8 mouse cellular contexts compared by ENCODE assay signal in genomic region chr3:97879222-97879621, GRCm38 (mm10). TPM values are rescaled to one million over a fixed set of nuclear protein-coding genes. Genes with fewer than 3 reads are reported as not detected.
DNase-seq lines count a peak whose midpoint lies in the region; ATAC-seq lines count a peak whose summit lies in the region.

No protein-coding gene starts in this region.

- no peak overlapping the region for H3K4me2 ChIP-seq in liver, embryonic 12.5 days
- no peak overlapping the region for H3K4me2 ChIP-seq in forebrain, embryonic 14.5 days (ENCODE audit: low read length)
- no peak overlapping the region for H3K4me2 ChIP-seq in liver, embryonic 13.5 days

- H3K4me3 ChIP-seq in liver, embryonic 12.5 days, result no peak overlapping the region
- no peak overlapping the region for H3K4me3 ChIP-seq in forebrain, embryonic 14.5 days (ENCODE audit: low read depth, low read length)
- H3K4me3 ChIP-seq in liver, embryonic 13.5 days (replicated peaks), result no peak overlapping the region

- no peaks in the 10 kb centered on the region for H3K9me3 ChIP-seq in liver, embryonic 12.5 days (replicated peaks)
- no peaks in the 10 kb centered on the region for H3K9me3 ChIP-seq in forebrain, embryonic 14.5 days (replicated peaks; ENCODE audit: control insufficient read depth, low read length)
- H3K9me3 ChIP-seq in liver, embryonic 13.5 days (replicated peaks), result no peaks in the 10 kb centered on the region

- H3K36me3 ChIP-seq in liver, embryonic 12.5 days, result no peaks in the 10 kb centered on the region
- H3K36me3 ChIP-seq in forebrain, embryonic 14.5 days (ENCODE audit: control insufficient read depth, insufficient read depth, low read length), result no peaks in the 10 kb centered on the region
- no peaks in the 10 kb centered on the region for H3K36me3 ChIP-seq in liver, embryonic 13.5 days

- no peak for ATAC-seq in liver, embryonic 12.5 days
- ATAC-seq in forebrain, embryonic 14.5 days, result 0 out of 2 replicates have a peak, but pooled peaks have one; percentile 23
- ATAC-seq in liver, embryonic 13.5 days (ENCODE audit: low read depth), result no peak

- H3K27me3 ChIP-seq in liver, embryonic 12.5 days (replicated peaks), result no peaks in the 10 kb centered on the region
- no peaks in the 10 kb centered on the region for H3K27me3 ChIP-seq in forebrain, embryonic 14.5 days (replicated peaks; ENCODE audit: control insufficient read depth, insufficient read depth, low read length)
- H3K27me3 ChIP-seq in liver, embryonic 13.5 days, result no peaks in the 10 kb centered on the region

- H3K9ac ChIP-seq in liver, embryonic 12.5 days, result no peak overlapping the region
- H3K9ac ChIP-seq in forebrain, embryonic 14.5 days (ENCODE audit: low read length), result no peak overlapping the region
- H3K9ac ChIP-seq in liver, embryonic 13.5 days, result no peak overlapping the region

- H3K27ac ChIP-seq in liver, embryonic 12.5 days, result no peak overlapping the region
- H3K27ac ChIP-seq in forebrain, embryonic 14.5 days (ENCODE audit: low read depth, low read length), result no peak overlapping the region
- no peak overlapping the region for H3K27ac ChIP-seq in liver, embryonic 13.5 days

- WGBS in liver, embryonic 12.5 days (ENCODE audit: insufficient replicate concordance), result 13% methylated on average over 5 of the region's 5 CpGs
- 15% methylated on average over 5 of the region's 5 CpGs for WGBS in forebrain, embryonic 14.5 days
- WGBS in liver, embryonic 13.5 days (ENCODE audit: insufficient replicate concordance), result 10% methylated on average over 5 of the region's 5 CpGs

- DNase-seq in liver, result peak; percentile 68
- peak; percentile 46 to 52 for DNase-seq in adrenal gland, postnatal 4 days (ENCODE audit: low spot score in 2 of 2)
- DNase-seq in forebrain, embryonic 14.5 days (ENCODE audit: low spot score), result peak; percentile 84
- DNase-seq in kidney, adult 8-10 months, result peak; percentile 61 to 85
- DNase-seq in liver, embryonic 13.5 days, result peak; percentile 35
- DNase-seq in retina, embryonic 14.5 days (ENCODE audit: low spot score), result peak; percentile 91
- DNase-seq in thymus, postnatal 36 days, result peak; percentile 53 to 62

- H3K4me1 ChIP-seq in liver, embryonic 12.5 days, result no peaks in the 10 kb centered on the region
- H3K4me1 ChIP-seq in forebrain, embryonic 14.5 days (ENCODE audit: control insufficient read depth, insufficient read depth, low read length), result no peaks in the 10 kb centered on the region
- H3K4me1 ChIP-seq in liver, embryonic 13.5 days (replicated peaks), result no peaks in the 10 kb centered on the region

RNA-seq across cellular contexts. Expression of gene Pde4dip, which starts 9.3 kb away (rescaled TPM):
- 8.9 and 9.9 TPM in 2 replicates for polyA plus RNA-seq in liver, embryonic 12.5 days (2016; fragmentation: Nextera tagmentation; extraction: Ambion mirVana)
- total RNA-seq in adrenal gland, postnatal 4 days (2021), result 10 to 100 TPM; 43.0 to 64.5 TPM
- polyA plus RNA-seq in forebrain, embryonic 14.5 days (2014; fragmentation: Nextera tagmentation; extraction: Ambion mirVana), result 50.6 and 62.8 TPM in 2 replicates
- 5.8 and 7.5 TPM in 2 replicates for polyA plus RNA-seq in liver, embryonic 13.5 days (2015; fragmentation: Nextera tagmentation; extraction: Ambion mirVana)

RNA-seq across cellular contexts. Expression of gene Sec22b, which starts 21.8 kb away (rescaled TPM):
- polyA plus RNA-seq in liver, embryonic 12.5 days (2016; fragmentation: Nextera tagmentation; extraction: Ambion mirVana), result 67.1 and 69.2 TPM in 2 replicates
- 100 to 1,000 TPM; 123 TPM for total RNA-seq in adrenal gland, postnatal 4 days (2021)
- 124 and 130 TPM in 2 replicates for polyA plus RNA-seq in forebrain, embryonic 14.5 days (2014; fragmentation: Nextera tagmentation; extraction: Ambion mirVana)
- polyA plus RNA-seq in liver, embryonic 13.5 days (2015; fragmentation: Nextera tagmentation; extraction: Ambion mirVana), result 60.8 and 67.3 TPM in 2 replicates

Comparison
In these comparisons a context has a peak if more than half of its experiments do, and no peak if none do; other contexts are left out.
1. DNase-seq: peak in every context shown above with its lines; median percentile 91 in retina, embryonic 14.5 days; 84 in forebrain, embryonic 14.5 days; 73 in kidney, adult 8-10 months; 68 in liver; 58 in thymus, postnatal 36 days; 49 in adrenal gland, postnatal 4 days; 35 in liver, embryonic 13.5 days.